Mouse (Mus musculus) 416B (cell line): ENCODE data around the gene Bcl11a.

Experiments
- DNase-seq: peaks from one replicate; pipeline ENCODE4 v3.0.0; 2011; ENCODE audit warnings: low read depth

Gene Bcl11a

DNA sequence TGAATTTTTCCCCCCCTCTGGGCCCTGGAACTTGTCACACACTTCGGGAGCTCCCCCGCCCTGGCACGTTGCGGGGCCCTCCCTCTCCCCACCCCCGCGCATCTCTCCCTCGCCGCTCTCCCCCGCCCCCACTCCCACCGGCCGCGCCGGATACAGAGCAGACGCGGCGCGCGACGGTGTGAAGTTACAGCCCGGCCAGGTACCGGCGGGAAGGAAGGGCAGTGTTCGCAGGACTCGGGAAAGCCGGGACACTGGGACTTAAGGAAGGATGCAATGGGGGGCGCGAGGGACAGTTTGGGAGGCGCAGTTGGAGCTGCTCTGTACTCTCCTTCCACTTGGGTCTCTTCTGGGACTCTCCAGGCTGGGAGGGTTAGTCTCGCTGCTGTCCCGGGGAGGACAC lies 2.7 kb downstream of the Bcl11a start:
- no peak for DNase-seq

DNA sequence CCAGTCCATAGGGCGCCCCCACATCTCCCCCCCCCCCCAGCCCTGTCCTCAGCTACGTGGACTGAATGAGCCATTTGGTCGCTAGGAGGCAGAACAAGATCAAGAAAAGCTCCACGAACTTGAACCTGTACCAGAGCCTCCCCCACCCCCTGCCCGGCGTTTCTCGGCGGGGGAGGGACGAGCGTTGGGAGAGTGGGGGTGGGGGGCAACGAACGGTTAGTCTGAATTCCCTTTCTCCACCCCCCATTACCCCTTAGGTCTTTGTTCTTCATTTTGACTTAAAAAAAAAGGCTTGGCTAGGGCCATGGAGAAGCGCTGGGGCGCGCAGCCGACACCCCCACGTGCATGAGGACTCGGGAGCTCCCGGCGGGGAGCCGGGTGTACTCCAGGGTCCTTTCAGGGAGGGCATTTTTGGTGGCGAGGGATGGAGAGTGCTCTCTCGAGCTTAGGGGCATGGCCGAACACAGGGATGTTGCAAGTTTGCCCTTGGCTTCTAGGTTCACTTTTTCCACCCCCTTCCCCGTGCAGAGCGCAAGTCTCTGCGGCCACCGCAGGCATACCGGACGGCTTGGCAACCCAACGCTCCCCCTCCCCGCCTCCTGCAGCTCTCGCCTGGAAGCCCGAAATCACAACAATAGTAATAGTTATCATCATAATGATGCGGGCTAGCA lies 3.3 kb downstream of the Bcl11a start:
- no peak for DNase-seq

DNA sequence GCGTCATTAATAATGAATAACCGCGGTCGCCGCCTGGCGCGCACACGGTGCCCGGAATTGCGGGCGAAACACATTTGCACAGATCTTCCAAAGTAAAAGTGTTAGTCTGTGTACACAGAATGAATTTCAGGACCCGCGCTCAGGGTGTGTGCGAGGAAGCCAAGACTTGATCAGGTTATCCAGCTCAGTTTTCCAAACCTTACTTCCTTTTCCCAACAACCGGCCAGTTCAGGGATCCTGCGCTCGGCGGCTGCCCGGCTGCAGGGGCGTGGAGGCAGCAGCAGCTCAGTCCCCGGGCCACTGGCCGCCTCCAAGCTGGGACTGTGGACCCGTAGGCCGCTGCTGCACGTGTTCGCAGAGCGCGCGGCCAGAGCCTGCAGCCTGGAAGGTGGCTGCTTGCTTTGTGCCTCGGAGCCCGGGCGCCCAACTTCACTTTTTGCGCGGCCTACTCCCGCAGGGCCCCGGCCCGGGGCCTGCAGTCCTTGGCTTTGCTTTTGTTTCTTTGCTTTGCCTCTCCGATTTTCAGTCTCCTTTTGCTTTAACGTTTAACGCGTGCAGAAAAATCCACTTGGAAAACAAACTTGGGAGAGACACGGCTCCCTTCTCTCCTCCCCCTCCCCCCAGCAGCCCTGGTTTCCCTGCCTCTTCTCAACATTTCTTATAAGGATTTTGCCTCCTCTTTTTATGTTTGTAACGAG lies 4.0 kb downstream of the Bcl11a start:
- DNase-seq: no peak

DNA sequence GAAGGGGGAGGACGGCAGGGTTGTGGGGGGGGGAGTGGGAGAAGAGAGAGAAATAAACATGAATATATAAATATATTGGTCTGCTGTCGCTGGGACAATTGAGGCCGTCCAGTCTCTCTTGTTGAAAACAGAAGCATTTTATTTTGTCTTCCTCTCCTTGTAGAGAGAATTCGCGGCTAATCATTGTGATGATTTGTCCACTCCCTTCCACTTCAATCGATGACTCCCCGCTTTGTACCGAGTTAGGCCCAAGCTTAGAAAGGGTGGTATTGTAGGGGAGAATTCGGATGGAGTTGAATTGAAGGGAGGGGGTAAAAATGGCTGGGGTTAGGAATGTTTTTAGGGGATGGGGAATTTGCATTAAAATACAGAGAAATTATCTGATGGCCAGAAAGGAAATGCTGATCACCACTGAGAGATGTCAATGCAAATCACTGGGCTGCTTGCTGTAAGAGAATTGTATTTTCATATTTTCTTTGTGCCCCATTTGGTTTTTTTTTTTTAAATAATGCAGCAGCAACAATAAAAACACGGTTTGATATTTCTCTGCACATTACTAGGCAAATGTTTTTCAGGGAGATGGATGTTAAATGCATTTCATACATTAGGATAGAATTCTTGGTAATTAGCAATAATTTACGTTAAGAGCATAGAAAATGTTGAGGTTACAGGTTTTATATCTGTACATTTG lies 4.7 kb downstream of the Bcl11a start:
- DNase-seq: no peak

DNA sequence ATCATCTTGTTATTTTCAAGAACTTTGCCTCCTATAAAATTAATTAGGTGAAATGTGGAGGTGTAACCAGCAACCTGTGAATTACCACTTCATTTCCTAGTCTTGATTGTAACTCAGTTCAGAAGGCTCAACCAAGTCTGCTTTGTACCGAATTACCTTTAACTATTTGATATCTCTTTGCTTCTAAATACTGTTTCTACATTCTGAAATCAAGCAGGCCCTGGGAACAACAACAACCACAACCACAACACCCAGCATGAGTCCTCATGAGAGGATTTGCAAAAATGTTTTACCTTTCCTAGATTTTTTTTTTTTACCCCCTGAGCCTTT lies 5.2 kb downstream of the Bcl11a start:
- no peak for DNase-seq

DNA sequence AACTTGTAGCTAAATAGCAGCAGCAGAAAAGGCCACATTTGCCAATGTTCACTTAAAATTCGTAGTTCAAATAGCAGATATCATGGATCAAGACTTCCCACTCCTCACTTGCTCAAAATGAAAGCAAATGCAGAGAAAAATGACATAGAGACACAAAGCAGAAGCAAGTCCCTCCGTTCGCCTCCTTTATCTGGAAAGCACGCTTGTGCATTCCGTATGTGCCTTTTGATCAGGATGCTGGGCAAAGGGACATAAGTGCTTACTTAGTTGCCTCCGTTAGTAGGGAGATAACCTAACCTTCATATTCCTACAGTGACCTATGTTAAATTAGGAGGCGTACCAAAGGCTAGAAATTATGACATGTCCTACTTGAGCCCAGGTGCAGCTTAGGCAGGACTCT lies 5.6 kb downstream of the Bcl11a start:
- DNase-seq: no peak

DNA sequence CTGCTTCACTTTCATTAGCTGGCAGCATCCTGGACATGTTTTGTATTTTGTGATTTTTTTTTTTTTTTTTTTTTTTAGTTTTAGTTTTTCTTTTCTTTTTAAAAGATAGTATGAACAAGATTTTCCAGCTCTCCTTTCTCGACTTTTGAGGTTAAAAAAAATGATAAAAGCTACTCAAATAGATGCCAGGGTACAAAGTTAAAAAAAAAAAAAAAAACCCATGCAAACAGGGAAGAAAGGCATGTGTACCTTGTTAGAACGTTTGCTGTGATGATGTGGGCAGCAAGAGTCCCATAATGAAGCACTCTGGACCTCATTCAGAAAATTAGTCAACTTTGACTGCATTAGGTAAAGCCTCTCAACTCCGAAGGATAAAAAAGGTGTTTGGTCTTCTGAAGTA lies 6.2 kb downstream of the Bcl11a start:
- DNase-seq: no peak

DNA sequence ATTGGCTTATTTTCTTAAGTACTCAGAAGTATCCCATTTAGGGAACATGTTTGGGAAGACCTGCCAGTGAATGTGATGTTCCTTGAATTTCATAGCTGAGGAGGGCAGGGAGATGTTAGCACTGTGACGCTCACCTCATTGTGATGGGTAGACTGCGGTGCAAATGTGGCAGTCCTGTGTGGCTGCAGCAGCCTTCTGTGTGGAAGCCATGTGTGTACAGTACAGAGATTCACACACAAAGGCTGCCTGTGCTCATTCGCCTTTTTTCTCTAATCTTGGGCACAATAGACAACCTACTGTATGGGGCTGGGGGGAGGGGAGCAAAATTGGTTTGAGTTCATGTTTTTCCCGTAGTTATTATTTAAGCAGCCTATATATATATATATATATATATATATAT lies 6.7 kb downstream of the Bcl11a start:
- no peak for DNase-seq

DNA sequence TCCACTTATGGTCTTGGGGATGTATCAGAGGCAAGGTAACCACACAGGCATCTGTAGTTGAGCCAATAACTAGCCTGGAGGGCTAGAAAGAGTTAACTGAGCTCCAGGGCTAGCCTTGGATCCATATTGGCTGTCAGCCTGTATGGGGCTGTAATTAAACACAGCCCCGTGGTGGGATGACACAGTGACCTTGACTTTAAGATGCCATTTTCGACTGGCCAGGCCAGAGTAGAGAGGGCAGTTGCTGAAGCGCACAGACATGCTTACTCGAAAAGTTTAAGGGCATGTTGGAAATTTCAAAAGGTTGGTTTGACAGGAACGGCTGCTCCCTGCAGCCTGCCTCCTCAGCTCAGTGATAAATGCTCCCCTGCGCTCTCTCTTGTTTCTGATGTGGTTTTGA lies 8.1 kb downstream of the Bcl11a start:
- no peak for DNase-seq

DNA sequence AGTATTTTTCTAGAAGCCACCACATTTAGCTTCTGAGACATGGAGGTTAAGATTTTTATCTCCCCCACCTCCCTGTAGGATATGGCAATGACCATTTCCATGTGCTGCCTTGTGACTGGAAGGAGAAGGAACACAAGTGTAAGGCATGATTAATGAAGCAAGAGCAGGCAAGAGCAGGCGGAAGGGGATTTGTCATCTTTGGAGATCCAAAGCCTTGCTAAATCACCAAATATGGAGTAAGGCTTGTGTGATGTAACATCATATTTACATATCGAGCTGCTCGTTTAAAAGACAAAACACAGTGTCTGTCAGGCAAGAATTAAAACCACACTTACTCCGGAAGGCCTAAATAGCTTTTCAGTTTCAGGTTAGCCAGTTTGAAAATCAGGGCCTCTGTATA lies 9.2 kb downstream of the Bcl11a start:
- DNase-seq: peak; percentile 3

DNA sequence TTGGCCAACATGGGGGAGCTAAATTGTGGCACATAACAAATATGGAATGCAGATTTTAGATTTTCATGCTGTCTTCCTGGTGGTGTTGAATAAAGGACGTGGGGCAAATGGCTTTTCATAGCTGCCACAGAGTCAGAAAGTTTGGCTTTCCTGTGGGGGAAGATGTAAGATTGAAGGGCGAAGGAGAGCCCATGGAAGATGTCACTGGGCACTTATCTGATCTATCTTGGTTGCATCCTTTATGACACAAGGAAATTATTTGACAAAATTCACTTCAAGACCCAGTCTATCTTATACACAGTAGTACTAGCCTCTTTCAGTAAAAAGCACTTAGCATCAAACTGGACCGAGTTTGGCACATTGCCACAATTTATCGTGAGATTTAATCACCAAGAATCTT lies 12.6 kb downstream of the Bcl11a start:
- no peak for DNase-seq

DNA sequence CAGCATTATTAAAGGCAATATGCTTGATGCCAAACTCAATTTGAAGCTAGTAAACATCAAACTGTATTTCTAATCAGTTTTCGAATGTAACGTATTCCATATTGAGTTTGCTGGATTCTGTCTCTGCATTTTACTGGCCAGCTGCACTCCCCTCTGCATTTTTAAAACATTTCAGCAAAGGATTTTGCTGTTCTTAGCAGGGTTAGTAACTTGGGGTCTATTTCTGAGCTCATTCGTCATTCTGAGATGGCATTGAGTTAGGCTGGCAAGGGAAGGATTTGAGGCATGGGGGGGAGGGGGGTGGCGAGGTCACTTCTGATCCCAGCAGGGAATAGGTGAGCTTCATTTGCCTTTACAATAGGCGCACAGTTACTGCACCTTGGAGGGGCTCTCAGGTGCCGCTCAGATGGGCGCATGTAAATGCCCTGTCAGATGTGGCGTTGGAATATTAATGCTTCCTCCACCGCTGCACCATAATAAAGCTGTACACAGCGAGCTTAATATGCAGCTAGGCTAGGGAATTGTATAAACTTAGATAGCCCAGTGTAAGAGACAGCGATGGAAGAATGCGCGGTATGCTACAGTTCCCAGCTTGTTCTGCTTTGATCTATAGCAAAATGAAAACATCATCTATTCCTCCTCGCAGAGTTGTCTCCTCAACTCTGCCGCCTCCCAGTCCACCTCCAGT lies 13.7 kb downstream of the Bcl11a start:
- DNase-seq: no peak

DNA sequence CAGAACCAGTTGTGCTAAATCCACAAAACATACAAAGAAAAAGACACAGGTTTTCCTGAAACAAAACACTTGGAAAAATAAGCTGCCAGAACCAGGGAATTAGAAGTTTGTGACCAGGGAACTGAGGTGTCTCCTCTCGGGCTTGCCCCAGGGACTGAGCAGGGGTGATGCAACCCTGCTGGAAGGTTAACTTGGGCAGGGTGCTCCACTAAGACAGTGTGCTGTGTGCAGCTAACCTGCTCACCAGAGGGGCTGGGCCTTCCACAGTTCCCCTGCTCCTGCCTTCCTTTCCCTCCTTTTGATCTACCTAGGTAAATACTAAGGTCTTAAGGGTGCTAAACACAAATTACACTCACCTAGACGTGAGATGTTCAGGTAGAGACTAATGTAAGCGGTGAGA lies 14.8 kb downstream of the Bcl11a start:
- no peak for DNase-seq

DNA sequence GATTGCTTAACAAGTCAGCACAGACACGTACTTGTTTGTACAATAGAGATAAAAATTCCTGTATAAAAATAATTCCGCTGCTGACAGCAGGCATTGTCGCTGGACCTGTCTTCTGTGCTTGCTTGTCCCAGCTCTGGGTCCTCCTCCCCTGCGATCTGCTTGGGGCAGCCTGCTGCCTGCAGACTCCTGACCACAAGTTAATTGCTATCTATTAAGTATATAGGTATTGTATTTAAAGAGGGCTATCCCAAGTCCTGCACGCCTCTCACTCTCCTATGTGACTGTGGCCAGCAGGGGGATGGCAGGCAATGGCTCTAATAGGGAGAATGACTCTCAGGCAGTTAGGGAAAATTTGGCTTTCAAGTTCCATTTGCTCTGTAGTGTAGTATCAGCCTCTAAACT lies 16.2 kb downstream of the Bcl11a start:
- DNase-seq: no peak

DNA sequence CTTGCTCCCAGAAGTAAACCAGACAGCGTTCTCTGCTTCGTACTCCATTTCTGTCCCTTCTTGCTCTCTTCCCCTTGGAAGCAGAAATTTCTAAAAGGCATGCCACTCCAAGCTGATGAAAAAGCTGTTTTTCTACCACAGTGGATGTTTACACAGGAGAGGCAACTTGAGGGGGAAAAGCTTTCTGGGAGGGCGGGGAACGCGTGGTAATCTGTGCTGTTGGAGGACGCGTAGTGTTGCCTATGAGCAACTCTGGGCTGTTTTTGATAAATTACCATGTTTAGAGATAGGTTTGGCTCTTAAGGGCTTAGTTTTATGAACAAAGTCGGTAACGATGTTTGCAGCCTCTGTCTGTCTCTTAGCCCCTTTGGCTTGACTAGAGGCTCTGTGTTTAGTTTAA lies 17.4 kb downstream of the Bcl11a start:
- DNase-seq: no peak

DNA sequence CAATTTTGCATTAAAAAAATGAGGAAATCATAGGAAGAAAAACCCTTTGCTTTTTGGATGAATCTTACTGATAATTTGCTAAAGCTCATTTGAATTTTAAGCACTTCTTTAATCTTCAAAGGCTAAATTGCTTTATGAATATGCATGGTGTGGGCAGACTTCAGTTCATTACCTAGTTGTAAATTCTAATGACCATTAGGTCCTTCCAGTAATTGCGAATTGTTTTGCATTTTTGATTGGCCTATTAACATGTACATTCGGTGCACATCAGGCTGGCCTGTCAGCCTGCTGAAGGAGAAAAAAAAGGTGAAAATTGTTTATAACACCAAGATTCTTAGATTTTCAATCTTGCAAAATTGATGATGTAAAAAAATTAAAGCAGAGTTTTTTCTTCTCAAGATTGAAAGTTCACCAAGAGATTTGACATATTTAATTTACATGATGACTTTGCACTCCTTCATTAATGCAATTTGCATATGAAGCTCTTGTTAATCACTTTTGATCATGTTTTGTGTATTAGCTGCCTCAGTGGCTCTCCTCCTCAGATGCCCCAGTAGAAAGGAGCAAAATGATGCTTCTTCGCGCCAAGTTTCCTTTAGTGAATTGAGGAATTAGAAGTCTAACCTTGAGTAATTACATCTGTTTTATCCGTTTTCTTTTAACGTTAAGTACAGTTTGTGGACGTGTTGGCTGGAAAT lies 17.9 kb downstream of the Bcl11a start:
- DNase-seq: no peak

DNA sequence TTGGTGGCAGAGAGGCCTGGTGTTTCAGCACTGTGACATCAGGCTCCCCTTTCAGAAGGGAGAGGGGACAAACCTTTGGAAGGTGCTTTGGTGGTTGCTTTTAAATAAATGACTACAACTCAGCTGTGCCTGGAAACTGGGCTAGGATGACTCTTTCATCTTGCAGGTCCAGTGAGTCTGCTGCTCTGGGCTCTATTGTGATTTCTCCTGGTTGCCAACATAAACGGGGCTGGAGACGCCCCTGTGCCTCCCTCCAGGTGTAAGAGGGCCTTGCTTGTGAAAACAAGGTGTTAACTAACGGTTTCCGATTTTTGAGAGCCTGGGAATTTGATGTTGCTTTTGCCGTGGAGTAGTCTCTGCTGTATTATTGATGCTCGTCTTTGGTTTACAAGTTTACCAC lies 18.6 kb downstream of the Bcl11a start:
- no peak for DNase-seq

DNA sequence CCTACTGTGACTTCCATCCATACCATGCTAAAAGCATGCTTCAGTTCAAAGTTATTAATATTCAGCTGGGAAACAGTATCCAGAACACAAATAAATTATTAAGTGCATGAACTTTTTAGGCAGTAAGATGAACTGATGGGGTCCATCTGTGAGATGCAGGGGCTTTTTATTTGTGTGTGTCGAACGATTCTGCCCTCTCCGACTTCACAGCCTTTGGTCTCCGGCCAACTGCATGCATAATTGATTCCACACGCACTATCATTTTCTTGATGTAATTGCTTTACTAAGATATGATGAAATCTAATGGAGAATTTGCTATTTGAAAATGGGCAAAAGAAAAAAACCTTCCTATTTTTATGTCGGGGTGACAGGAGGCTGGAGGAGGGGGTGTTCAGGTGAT lies 19.2 kb downstream of the Bcl11a start:
- no peak for DNase-seq

DNA sequence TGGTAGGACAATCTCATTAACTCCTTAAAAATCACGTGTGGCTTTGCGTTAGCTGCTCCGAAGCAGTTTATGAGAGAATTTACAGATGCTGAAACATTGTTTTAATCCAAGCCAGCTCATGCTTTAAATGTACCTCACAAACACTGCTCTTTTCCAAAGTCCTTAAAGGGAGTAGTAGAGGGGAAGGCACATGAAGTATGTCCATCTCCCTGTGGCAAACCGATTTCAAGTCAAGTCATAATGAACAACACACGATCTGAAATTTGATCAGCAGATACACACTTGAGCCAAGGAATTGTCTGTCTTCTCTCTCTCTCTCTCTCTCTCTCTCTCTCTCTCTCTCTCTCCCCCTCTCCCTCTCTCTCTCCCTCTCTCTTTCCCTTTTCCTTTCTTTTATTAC lies 20.2 kb downstream of the Bcl11a start:
- no peak for DNase-seq

DNA sequence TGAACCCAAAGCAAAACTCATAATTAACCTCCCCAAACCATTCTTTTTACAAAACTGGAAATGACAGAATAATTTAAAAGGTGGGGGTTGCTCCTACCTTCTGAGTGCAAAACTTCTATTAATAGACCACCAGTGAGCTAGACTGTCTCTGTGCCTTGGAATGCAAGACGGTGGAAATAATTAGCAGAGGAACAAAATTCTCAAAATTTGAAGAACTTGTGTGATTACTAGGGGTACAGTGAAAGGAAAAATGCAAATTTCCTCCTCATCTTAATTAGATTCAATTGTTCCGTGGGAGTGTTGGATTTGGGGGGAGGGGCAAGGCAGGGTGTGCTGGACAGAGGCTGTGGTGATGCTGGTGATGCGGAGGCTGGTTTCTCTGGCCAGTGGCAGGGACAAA lies 20.8 kb downstream of the Bcl11a start:
- DNase-seq: no peak

DNA sequence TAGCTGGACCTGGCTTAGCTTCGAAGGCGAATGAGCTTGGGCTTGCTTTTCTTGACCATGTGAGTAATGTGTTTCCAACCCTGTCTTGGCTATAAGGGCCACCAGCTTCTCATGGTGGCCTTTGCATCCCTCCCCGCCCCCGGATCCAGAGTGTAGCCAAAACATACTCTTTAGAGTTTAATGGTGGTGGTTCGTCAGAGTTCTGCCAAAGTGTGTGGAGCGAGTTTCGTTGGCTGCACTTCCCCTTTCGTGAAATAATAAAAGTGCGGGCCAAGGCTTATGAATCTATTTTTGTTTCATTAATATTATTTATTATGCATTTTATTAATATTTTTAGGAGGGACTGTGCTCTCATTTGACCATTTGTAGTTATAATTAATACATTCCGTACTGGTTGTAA lies 21.4 kb downstream of the Bcl11a start:
- no peak for DNase-seq

DNA sequence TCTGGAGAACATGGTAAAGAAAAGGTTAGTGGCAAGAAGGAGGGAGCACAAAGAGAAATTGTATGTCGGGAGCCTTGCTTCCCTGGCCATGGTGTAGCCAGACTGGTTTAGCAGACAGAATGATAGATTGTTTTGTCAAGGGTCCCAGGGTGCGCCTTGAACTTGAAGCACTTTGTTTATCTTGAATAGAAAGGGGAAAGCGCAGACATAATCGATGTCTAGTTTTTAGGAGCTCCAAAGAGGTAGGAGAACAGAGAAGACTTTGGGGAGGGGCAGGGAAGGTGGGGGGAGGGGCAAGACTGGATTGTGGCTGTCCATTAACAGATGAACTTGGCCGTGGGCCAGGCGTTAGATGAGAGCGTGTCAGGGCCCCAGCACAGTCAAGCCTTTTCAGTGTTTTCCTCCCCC lies 22.0 kb downstream of the Bcl11a start:
- no peak for DNase-seq
